Mouse (Mus musculus) lung, embryonic 15.5 days (tissue): ENCODE data around the gene Samd14. TPM values are rescaled to one million over a fixed set of nuclear protein-coding genes. Genes with fewer than 3 reads are reported as not detected.
"Not testable (repeated sequence)": the region's sequence is repeated elsewhere in the genome, so short reads cannot be mapped to it uniquely, and the experiment has no call there.

ENCODE experiments used
- ATAC-seq: fragments of 200-750 bp; cut with Nextera tagmentation; 2 replicates; pipeline ENCODE4 v1.8.0; 2017; ENCODE audit warnings: moderate number of reproducible peaks, borderline replicate concordance; ENCODE audit not compliant: low FRiP score, low TSS enrichment; ENCODE audit errors: extremely low read depth
- H3K27ac ChIP-seq: fragments of 300-500 bp; sonication (generic); 2 replicates; pipeline ENCODE4 v1.5.1; 2015; ENCODE audit warnings: moderate library complexity, mild to moderate bottlenecking, inconsistent platforms
- H3K27me3 ChIP-seq: fragments of 300-500 bp; sonication (generic); 2 replicates; pipeline ENCODE4 v1.6.1; 2015; ENCODE audit warnings: inconsistent platforms
- H3K36me3 ChIP-seq: fragments of 300-500 bp; sonication (generic); 2 replicates; pipeline ENCODE4 v1.6.1; 2015; ENCODE audit warnings: inconsistent platforms
- H3K4me1 ChIP-seq: fragments of 300-500 bp; sonication (generic); 2 replicates; pipeline ENCODE4 v1.6.1; 2015; ENCODE audit warnings: inconsistent platforms
- H3K4me2 ChIP-seq: fragments of 300-500 bp; sonication (generic); 2 replicates; pipeline ENCODE4 v1.6.1; 2015; ENCODE audit warnings: inconsistent platforms, mild to moderate bottlenecking, moderate library complexity
- H3K4me3 ChIP-seq: fragments of 300-500 bp; sonication (generic); 2 replicates; pipeline ENCODE4 v1.5.1; 2015; ENCODE audit warnings: mild to moderate bottlenecking, inconsistent platforms
- H3K9ac ChIP-seq: fragments of 300-500 bp; sonication (generic); 2 replicates; pipeline ENCODE4 v1.6.1; 2015; ENCODE audit warnings: inconsistent platforms
- H3K9me3 ChIP-seq: fragments of 300-500 bp; sonication (generic); 2 replicates; pipeline ENCODE4 v1.6.1; 2016; ENCODE audit warnings: inconsistent platforms
- WGBS: fragments of 180-500 bp; shearing (Covaris S2); methylation state at CpG from one replicate; pipeline ENCODE4 v1.1.7; 2015; 5-methylcytosine and 5-hydroxymethylcytosine counted together
- polyA plus RNA-seq: library from polyadenylated mRNA; unstranded; fragments of >200 nt; fragmentation: Nextera tagmentation; extraction: Ambion mirVana; gene quantifications from 2 replicates; pipeline ENCODE4 v1.2.1, GENCODE M21; 2015

Samd14 gene
- polyA plus RNA-seq, 1 experiment from 2014 or later, result 17.4 TPM

DNA sequence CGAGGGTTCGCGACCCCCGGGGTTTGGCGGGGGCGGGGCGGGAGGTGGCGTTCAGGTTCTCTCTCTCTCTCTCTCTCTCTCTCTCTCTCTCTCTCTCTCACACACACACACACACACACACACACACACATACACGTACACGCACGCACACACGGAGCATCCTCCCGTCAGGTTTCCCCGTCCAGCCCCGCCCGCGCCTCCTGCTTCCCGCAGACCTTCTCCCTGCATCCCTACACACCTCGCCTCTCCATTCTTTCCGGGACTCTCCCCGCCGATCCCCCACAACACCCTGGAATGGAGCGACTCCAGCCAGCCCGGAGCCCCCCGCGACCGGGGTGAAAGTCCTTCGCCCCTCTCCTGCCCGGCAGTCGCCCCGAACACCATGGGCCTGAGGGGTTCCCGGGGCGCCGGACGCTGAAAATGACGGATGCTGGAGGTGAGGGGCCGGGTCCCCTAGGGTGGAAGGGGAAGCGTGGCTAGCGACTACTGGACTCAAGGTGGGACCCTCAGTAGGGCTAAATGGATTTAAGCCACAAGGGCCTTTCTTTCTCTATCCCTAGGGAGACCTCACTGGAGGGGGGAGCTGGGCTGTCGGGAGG, 561 bp downstream of the Samd14 start:
- under 1% methylated on average over 39 of the region's 40 CpGs for WGBS
- 0 out of 2 replicates have a peak, but pooled peaks have one; percentile 12 for ATAC-seq

DNA sequence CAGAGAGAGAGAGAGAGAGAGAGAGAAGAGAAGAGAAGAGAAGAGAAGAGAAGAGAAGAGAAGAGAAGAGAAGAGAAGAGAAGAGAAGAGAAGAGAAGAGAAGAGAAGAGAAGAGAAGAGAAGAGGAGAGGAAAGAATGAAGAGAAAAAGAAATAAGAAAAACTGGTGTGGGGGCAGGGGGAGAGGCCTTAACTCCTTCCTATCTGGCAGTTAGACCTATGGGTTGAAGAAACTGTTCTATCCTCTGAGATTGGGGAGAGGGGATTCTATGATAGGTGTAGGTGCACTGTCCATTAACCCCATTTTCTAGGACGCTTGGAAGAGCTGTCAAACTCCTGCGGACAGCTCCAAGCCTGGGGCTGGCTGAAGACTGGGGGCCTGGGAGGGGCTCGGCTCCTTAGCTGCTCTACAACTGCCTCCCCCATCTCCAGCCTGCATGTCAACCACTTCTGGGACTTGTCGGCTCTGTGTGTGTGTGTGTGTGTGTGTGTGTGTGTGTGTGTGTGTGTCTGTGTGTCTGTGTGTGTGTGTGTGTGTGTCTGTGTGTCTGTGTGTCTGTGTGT, 1.2 kb downstream of the Samd14 start:
- peaks cover 41% of the 10 kb centered on the region for H3K4me1 ChIP-seq
- peak overlapping the region; percentile 78 for H3K9ac ChIP-seq
- H3K9me3 ChIP-seq, H3K36me3 ChIP-seq, ATAC-seq, H3K27me3 ChIP-seq, H3K27ac ChIP-seq: not testable (repeated sequence)
- 8% methylated on average over 4 of the region's 4 CpGs for whole genome bisulfite sequencing
- H3K4me2 ChIP-seq, result peak overlapping the region; percentile 96
- H3K4me3 ChIP-seq, result peak overlapping the region; percentile 74

More for the DNA sequence above, 561 bp downstream of the Samd14 start:
- Histone ChIP-seq H3K9me3 (no peaks in the 10 kb centered on the region), H3K4me2 (peak overlapping the region; percentile 96), H3K27me3 (no peaks in the 10 kb centered on the region), H3K4me1 (peaks cover 42% of the 10 kb centered on the region), H3K4me3 (peak overlapping the region; percentile 74), H3K9ac (peak overlapping the region; percentile 78), H3K27ac (peak overlapping the region; percentile 95), H3K36me3 (0 out of 2 replicates have a peak, but pooled peaks cover 6% of the 10 kb centered on the region)

DNA sequence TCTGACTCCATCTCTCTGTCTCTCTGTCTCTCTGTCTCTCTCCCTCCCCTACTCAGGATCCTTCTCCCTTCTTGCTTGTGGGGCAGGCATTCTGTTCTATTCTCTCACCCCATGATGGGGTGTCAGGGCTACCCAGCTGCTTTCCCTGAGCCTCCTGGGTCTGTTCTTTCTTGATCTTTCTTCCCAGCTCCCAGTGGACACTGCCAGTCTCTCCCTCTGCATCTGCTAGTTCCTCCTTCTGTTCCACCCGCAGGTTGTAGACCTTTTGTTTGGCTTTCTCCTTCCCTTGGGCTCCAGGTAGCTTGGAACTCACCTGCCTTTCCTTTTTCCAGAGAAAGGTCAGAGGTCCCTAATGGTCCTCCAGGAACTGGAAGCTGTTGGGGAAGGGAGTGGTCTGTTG, 1.7 kb downstream of the Samd14 start:
- Histone ChIP-seq H3K4me1 (peaks cover 36% of the 10 kb centered on the region), H3K27me3 (no peaks in the 10 kb centered on the region), H3K4me2 (peak overlapping the region; percentile 96), H3K9ac (peak overlapping the region; percentile 2; the same call in 1 of the 2 replicates), H3K36me3 (0 out of 2 replicates have a peak, but pooled peaks cover 2% of the 10 kb centered on the region), H3K27ac (no peak overlapping the region), H3K4me3 (peak overlapping the region; percentile 74), H3K9me3 (no peaks in the 10 kb centered on the region)
- 19% methylated on average over 1 of the region's 1 CpGs for WGBS
- ATAC-seq, result no peak

DNA sequence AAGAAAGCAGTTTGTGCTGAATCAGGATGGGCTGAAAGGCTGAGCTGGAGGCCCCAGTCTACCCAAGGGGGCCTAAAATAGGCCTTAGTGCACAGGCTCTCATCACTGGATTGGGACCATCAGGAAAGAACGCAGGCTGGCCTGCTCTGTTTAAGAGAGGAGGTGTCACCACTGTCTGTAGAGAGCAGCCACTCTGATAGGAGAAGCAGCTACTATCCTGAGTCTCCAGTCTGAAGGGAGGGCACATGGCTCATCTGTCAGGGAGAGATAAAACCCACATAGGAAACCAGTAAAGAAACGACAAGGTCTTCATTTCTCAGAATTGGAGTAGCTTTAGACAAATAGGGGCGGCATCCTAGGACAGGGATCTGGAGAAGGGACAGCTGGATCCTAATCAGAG, 2.4 kb downstream of the Samd14 start:
- Histone ChIP-seq H3K4me2 (peak overlapping the region; percentile 96; the same call in 1 of the 2 replicates), H3K4me1 (peaks cover 30% of the 10 kb centered on the region), H3K36me3 (0 out of 2 replicates have a peak, but pooled peaks cover 2% of the 10 kb centered on the region), H3K27me3 (no peaks in the 10 kb centered on the region), H3K9ac (0 out of 2 replicates have a peak overlapping the region, but pooled peaks have one; percentile 15), H3K9me3 (no peaks in the 10 kb centered on the region), H3K4me3 (no peak overlapping the region), H3K27ac (no peak overlapping the region)
- WGBS, result 37% methylated on average over 3 of the region's 3 CpGs
- no peak; the same call in 1 of the 2 replicates for ATAC-seq

DNA sequence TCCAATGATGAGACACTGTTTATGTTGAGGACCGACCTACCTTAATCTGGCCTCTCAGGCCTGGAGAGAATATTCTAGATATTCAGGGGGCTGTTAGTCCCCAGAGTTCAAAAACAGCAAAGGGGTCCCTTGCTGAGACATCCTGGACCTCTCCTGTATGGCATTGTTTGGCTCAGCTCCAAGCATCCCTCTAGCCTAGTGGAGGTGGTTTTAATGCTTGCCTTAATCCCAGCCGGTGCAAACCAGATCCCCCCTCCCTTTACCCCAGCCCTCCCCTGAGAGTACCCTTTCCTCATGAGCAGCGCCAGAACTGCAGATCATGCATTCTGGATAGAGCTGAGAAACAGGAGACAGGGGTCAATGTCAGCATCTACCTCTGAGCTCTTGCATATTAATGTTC, 2.8 kb downstream of the Samd14 start:
- Histone ChIP-seq H3K4me1 (peaks cover 28% of the 10 kb centered on the region), H3K36me3 (0 out of 2 replicates have a peak, but pooled peaks cover 2% of the 10 kb centered on the region), H3K4me2 (no peak overlapping the region), H3K27me3 (no peaks in the 10 kb centered on the region), H3K4me3 (no peak overlapping the region), H3K27ac (no peak overlapping the region), H3K9me3 (no peaks in the 10 kb centered on the region), H3K9ac (no peak overlapping the region)
- ATAC-seq, result no peak
- 45% methylated on average over 3 of the region's 3 CpGs for WGBS

DNA sequence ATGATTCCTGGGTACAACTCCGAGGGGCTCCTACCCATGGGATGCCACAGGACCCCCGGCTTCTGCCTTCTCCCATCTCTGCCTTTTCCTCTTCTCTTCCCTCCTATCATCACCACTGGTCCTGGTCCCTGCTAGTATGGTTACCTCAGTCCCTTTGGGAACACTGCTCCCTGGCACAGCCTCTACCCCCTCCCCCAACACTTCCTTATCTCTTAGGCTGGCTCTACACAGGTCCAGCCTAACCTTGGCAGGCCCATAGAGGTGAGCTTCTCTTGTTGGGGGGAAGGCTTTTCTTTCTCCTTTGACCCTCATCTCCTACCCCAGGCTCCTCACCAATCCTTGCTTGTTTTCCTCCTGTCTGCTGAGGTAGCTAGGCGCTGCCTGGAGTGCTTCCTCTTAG, 5.8 kb downstream of the Samd14 start:
- no peak overlapping the region for H3K4me2 ChIP-seq

DNA sequence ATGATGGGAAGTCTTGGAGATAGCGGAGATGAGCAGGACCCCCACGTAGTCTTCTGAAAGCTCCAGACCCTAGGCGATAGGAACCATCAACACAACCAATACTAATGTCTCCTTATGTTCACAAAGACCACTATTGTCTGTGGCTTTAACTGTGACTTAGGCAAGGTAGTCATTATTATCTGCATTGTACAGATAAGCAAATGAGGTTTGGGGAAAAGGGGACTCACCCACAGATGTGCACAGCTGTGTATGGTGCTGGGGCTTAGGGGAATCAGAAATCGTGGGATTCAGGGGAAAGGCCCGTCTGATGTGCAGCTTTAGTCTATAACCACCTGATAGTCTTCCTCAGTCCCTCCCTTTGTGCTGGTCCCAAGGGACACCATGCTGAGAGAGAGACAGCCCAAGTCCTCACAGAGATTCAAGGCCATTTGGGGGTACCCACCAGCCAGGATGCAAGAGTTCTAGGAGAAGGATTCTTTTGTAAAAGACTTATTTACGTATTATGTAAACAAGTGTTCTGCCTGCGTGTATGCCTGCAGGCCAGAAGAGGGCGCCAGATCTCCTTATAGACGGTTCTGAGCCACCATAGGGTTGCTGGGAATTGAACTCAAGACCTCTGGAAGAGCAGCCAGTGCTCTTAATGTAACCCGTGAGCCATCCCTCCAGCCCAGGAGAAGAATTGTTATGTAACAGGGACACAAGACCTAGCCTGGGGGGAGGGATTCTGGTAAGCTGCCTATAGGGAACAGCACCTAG, 12.7 kb downstream of the Samd14 start:
- no peak overlapping the region for H3K4me2 ChIP-seq
- H3K27ac ChIP-seq, result no peak overlapping the region
- H3K27me3 ChIP-seq, result no peaks in the 10 kb centered on the region
- no peak for ATAC-seq
- H3K9me3 ChIP-seq, result no peaks in the 10 kb centered on the region
- H3K9ac ChIP-seq, result no peak overlapping the region
- WGBS, result 80% methylated on average over 10 of the region's 10 CpGs
- 0 out of 2 replicates have a peak, but pooled peaks cover 14% of the 10 kb centered on the region for H3K4me1 ChIP-seq
- peaks cover 54% of the 10 kb centered on the region for H3K36me3 ChIP-seq
- H3K4me3 ChIP-seq, result no peak overlapping the region

More for the DNA sequence above, 5.8 kb downstream of the Samd14 start:
- H3K36me3 ChIP-seq, result peaks cover 16% of the 10 kb centered on the region
- no peaks in the 10 kb centered on the region for H3K9me3 ChIP-seq
- WGBS, result 72% methylated on average over 3 of the region's 3 CpGs
- H3K27me3 ChIP-seq, result no peaks in the 10 kb centered on the region
- H3K9ac ChIP-seq, result no peak overlapping the region
- no peak overlapping the region for H3K4me3 ChIP-seq
- peaks cover 13% of the 10 kb centered on the region for H3K4me1 ChIP-seq
- ATAC-seq, result no peak
- H3K27ac ChIP-seq, result no peak overlapping the region

DNA sequence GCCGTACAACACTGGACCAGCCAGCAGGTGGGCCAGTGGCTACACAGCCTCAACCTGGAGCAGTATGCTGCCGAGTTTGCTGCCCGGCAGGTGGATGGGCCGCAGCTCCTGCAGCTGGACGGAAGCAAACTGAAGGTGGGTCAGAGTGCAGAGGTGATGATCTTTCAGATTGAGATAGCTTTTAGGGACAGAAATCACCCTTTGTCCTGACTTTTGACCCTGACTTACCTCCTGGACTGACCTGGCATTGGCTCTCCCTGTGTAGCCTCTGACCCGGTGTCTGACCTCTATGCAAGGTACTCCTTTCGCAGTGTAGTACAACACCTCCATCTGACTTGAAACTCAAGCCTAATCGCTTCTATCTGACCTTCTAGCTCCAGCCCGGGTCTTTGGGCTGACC, 13.8 kb downstream of the Samd14 start:
- Histone ChIP-seq H3K9me3 (no peaks in the 10 kb centered on the region), H3K36me3 (peaks cover 54% of the 10 kb centered on the region), H3K27me3 (no peaks in the 10 kb centered on the region), H3K9ac (no peak overlapping the region), H3K4me1 (0 out of 2 replicates have a peak, but pooled peaks cover 14% of the 10 kb centered on the region), H3K4me3 (no peak overlapping the region), H3K4me2 (no peak overlapping the region), H3K27ac (no peak overlapping the region)
- no peak for ATAC-seq
- 91% methylated on average over 9 of the region's 9 CpGs for WGBS

DNA sequence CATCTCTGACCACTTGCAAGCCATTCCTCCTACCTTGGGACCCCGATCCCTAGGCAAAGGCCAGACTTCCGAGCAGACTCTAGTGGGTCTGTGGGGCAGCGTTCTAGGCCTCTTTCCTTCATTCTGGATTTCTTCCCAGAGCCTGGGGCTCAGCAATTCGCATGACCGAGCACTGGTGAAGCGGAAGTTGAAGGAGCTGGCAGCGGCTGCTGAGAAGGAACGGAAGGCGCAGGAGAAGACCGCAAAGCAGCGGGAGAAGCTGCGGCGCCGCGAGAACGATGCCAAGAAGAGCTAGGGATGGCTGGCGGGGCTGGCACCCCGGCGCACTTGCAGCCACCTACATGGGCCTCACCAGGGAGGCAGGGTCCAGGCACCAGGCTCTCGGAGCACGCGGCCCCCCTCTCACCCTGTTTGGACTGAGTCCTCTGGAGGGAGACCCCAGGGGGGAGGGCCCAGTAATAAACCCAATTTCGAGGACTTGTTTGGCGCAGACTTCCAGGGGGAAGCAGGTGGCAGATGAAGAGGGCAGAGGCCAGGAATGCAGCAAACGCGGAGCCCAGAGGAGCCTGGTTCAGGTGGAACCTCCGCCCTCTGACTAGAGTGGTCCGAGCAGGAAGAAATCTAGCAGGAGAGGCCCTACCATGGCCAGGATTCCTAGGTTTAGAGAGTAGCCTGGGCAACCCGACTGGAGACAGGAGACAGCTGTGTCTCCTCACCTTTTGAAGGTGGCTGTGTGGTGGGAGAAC, 14.9 kb downstream of the Samd14 start:
- peaks cover 44% of the 10 kb centered on the region for H3K36me3 ChIP-seq
- ATAC-seq, result no peak
- WGBS, result 63% methylated on average over 29 of the region's 29 CpGs
- peak overlapping the region; percentile 71 for H3K27ac ChIP-seq
- 0 out of 2 replicates have a peak, but pooled peaks cover 14% of the 10 kb centered on the region for H3K4me1 ChIP-seq
- no peak overlapping the region for H3K9ac ChIP-seq
- H3K9me3 ChIP-seq, result no peaks in the 10 kb centered on the region
- H3K4me3 ChIP-seq, result no peak overlapping the region
- no peak overlapping the region for H3K4me2 ChIP-seq
- H3K27me3 ChIP-seq, result no peaks in the 10 kb centered on the region

DNA sequence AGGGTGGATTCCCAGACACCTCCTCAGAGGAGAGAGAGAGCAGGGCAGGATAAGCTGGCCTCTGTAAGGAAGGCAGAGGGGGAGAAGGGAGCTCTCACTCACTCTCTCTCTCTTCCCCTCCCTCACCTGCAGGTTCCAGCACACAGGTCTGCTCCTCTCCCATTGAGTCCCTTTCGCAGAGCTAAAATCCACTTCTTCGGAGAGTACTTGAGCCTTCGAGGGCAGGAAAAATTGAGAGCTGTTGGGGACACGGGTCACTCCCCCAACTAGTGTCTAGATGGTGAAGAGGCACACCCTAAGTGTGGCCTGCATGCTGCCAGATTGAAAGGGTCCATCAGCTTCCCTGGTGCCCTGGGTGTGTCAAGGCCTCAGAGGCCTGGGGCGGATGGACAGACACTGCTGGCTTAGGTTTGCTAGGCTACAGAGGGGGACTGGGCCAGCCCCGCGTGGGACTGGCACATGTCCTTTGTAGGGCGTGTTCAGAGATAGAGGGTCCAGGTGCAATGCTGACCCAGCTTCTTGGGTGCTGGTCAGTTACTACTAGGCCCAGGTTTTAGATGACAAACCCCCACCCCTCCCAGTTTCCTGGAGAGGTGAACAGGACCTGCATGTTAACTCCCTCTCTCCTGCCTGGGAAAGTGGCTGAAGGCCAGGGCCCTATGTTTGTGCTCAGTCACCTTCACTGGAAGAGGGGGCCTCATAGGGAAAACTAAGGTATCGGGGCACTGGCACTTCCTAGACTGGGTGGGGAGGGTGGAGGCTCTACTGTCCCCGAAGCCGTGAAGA, 15.7 kb downstream of the Samd14 start:
- peak overlapping the region; percentile 71 for H3K27ac ChIP-seq
- H3K27me3 ChIP-seq, result no peaks in the 10 kb centered on the region
- no peak overlapping the region for H3K4me3 ChIP-seq
- WGBS, result 73% methylated on average over 11 of the region's 11 CpGs
- no peaks in the 10 kb centered on the region for H3K9me3 ChIP-seq
- peaks cover 40% of the 10 kb centered on the region for H3K36me3 ChIP-seq
- no peak overlapping the region for H3K4me2 ChIP-seq
- no peak overlapping the region for H3K9ac ChIP-seq
- 0 out of 2 replicates have a peak, but pooled peaks cover 14% of the 10 kb centered on the region for H3K4me1 ChIP-seq
- no peak for ATAC-seq

DNA sequence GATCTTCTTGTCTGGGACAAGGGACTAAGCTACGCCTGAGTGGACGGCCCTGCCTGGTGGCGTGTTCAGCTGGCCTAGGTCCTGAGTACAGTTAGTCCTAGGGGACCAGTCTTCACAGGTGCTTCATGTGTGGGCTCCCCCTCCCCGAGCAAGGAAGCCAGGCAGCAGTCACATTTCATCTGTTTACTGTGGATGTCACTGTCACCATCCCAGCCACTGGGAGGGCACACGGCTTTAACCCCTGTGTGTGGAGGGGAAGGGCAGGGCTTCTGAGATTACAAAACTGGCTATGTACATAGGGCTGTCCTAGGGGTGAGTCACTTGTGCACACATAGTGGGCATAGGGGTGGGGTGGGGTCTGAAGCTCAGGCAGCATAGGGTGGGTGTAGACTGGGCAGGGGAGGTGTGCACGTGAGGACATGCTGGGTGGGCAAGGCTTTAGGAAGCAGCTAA, 16.4 kb downstream of the Samd14 start:
- Histone ChIP-seq H3K36me3 (peaks cover 34% of the 10 kb centered on the region), H3K27me3 (no peaks in the 10 kb centered on the region), H3K9ac (no peak overlapping the region), H3K4me2 (no peak overlapping the region), H3K4me3 (no peak overlapping the region), H3K9me3 (no peaks in the 10 kb centered on the region), H3K27ac (no peak overlapping the region), H3K4me1 (0 out of 2 replicates have a peak, but pooled peaks cover 14% of the 10 kb centered on the region)
- ATAC-seq, result peak; percentile 58
- WGBS, result 51% methylated on average over 6 of the region's 6 CpGs
